ENCODE assay signal across 28 mouse cellular contexts in genomic region chr10:97714584-97714983, GRCm38 (mm10). TPM values are rescaled to one million over a fixed set of nuclear protein-coding genes. Genes with fewer than 3 reads are reported as not detected.
"Had no signal": no experiment of that assay in that cellular context is flagged by ENCODE, and none has a peak within 500 bp of the region (broad histone marks: within the 10 kb centered on the region; RNA-seq: fewer than 3 reads in every experiment).

No protein-coding gene starts in this region.

- H3K36me3 ChIP-seq: kidney, embryonic 15.5 days; limb, embryonic 10.5 days; limb, embryonic 13.5 days; liver, embryonic 12.5 days; liver, embryonic 15.5 days; lung, embryonic 15.5 days; midbrain, embryonic 10.5 days; neural tube, embryonic 12.5 days; neural tube, embryonic 15.5 days had no signal

- H3K9ac ChIP-seq: kidney, embryonic 15.5 days; limb, embryonic 13.5 days; liver, embryonic 12.5 days; liver, embryonic 15.5 days; lung, embryonic 15.5 days; neural tube, embryonic 12.5 days; neural tube, embryonic 15.5 days had no signal

- ATAC-seq: liver, embryonic 12.5 days had no signal

- H3K4me2 ChIP-seq: kidney, embryonic 15.5 days; limb, embryonic 13.5 days; liver, embryonic 12.5 days; liver, embryonic 15.5 days; lung, embryonic 15.5 days; neural tube, embryonic 12.5 days; neural tube, embryonic 15.5 days had no signal

- H3K27me3 ChIP-seq: kidney, embryonic 15.5 days; limb, embryonic 13.5 days; liver, embryonic 12.5 days; liver, embryonic 15.5 days; lung, embryonic 15.5 days; megakaryocyte, embryonic 14.5 days; neural tube, embryonic 12.5 days; neural tube, embryonic 15.5 days had no signal

- H3K4me1 ChIP-seq: kidney, embryonic 15.5 days; liver, embryonic 12.5 days; liver, embryonic 15.5 days; megakaryocyte, embryonic 14.5 days; midbrain, embryonic 10.5 days; neural tube, embryonic 12.5 days; neural tube, embryonic 15.5 days had no signal

- DNase-seq: kidney, postnatal 10 days; kidney, postnatal 36 days; liver; lung, adult 18-20 months; lung, postnatal 10 days; lung, postnatal 36 days; midbrain, embryonic 14.5 days; right cerebral cortex, adult 18-20 months; right cerebral cortex, postnatal 14 days; right cerebral cortex, postnatal 4 days; thymus, adult 18-20 months; thymus, postnatal 36 days had no signal

- H3K9me3 ChIP-seq: kidney, embryonic 15.5 days; limb, embryonic 10.5 days; limb, embryonic 13.5 days; liver, embryonic 12.5 days; liver, embryonic 15.5 days; lung, embryonic 15.5 days; megakaryocyte, embryonic 14.5 days; midbrain, embryonic 10.5 days; neural tube, embryonic 12.5 days; neural tube, embryonic 15.5 days had no signal

- H3K27ac ChIP-seq: kidney, embryonic 15.5 days; limb, embryonic 10.5 days; limb, embryonic 13.5 days; liver, embryonic 12.5 days; liver, embryonic 15.5 days; lung, embryonic 15.5 days; midbrain, embryonic 10.5 days; neural tube, embryonic 12.5 days; neural tube, embryonic 15.5 days; stomach, postnatal 0 days had no signal

- H3K4me3 ChIP-seq: kidney, embryonic 15.5 days; limb, embryonic 10.5 days; limb, embryonic 13.5 days; liver, embryonic 12.5 days; liver, embryonic 15.5 days; lung, embryonic 15.5 days; megakaryocyte, embryonic 14.5 days; midbrain, embryonic 10.5 days; neural tube, embryonic 12.5 days; neural tube, embryonic 15.5 days had no signal

RNA-seq across cellular contexts. Expression of gene C030005K15Rik, which starts 12.0 kb away (rescaled TPM):
- polyA plus RNA-seq: kidney, embryonic 15.5 days; limb, embryonic 10.5 days; limb, embryonic 13.5 days; liver, embryonic 12.5 days; liver, embryonic 15.5 days; lung, embryonic 15.5 days; midbrain, embryonic 10.5 days; midbrain, embryonic 14.5 days; neural tube, embryonic 12.5 days; neural tube, embryonic 15.5 days; stomach, embryonic 14.5 days; stomach, postnatal 0 days; urinary bladder, adult 2 months had no signal

RNA-seq across cellular contexts. Expression of gene Ccer1, which starts 21.7 kb away (rescaled TPM):
- total RNA-seq: layer of hippocampus, postnatal 25 days; left cerebral cortex, adult 18-20 months; left cerebral cortex, postnatal 25 days had no signal
- polyA plus RNA-seq: kidney, embryonic 15.5 days; limb, embryonic 10.5 days; liver, embryonic 12.5 days; liver, embryonic 15.5 days; lung, embryonic 15.5 days; midbrain, embryonic 10.5 days; midbrain, embryonic 14.5 days; neural tube, embryonic 12.5 days; neural tube, embryonic 15.5 days; stomach, embryonic 14.5 days; stomach, postnatal 0 days; urinary bladder, adult 2 months had no signal
